Mouse (Mus musculus): Measurements from ENCODE around the gene Pkd1l3.
A peak's percentile ranks its signal among the peaks of the same experiment; 100 is the strongest.

The Pkd1l3 gene

GRCm38 (mm10) chr8:109704565-109705319, 90.4 kb downstream of the Pkd1l3 start:
- DNase-seq (ENCODE audit: low spot score), result peak; percentile 22

GRCm38 (mm10) chr8:109705320-109706075, 91.2 kb downstream of the Pkd1l3 start, which contains the start of gene Zfp821:
TSS of gene Zfp821 (plus strand) at chr8:109705546.
- peak; percentile 90 for DNase-seq (ENCODE audit: low spot score)

GRCm38 (mm10) chr8:109706076-109706873, 92.0 kb downstream of the Pkd1l3 start:
- DNase-seq (ENCODE audit: low spot score), result no peak

GRCm38 (mm10) chr8:109706874-109707237, 92.5 kb downstream of the Pkd1l3 start:
- DNase-seq (ENCODE audit: low spot score), result peak; percentile 76

GRCm38 (mm10) chr8:109707921-109708320, 93.6 kb downstream of the Pkd1l3 start:
- no peak for DNase-seq (ENCODE audit: low spot score)

GRCm38 (mm10) chr8:109712521-109712920, 98.2 kb downstream of the Pkd1l3 start:
- no peak for DNase-seq (ENCODE audit: low spot score)

- DNase-seq (ENCODE audit: low spot score), result no peak
Observed at GRCm38 (mm10) chr8:109714961-109715360, 100.6 kb downstream of the Pkd1l3 start.
